In the genomic region with DNA sequence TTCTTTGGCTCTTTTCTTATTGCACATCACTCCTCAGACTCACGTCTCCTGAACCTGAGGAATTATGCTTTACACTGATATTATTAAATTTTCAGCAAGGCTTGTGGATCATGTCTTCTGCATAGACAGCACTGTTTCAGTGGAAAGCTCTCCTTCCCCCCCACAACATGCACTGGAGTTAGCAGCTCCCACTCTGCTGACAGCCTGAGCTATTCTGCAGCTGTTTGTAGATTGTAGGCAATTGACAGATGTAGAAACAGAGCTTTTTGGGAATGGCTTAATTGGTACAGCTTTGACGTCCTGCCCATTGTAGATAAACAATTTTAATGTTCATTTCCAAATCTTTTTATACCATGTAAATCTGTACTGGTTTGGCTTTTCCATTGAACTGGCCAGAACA, we compare ENCODE assay signal across 20 mouse cellular contexts.
DNase-seq lines count a peak whose midpoint lies in the region; ATAC-seq and TF ChIP-seq lines count a peak whose summit lies in the region.
"Had no signal": no experiment of that assay in that cellular context is flagged by ENCODE, and none has a peak within 500 bp of the region (broad histone marks: within the 10 kb centered on the region; RNA-seq: fewer than 3 reads in every experiment).

No protein-coding gene starts in this region.

- no peaks in the 10 kb centered on the region for H3K9me3 ChIP-seq in forebrain, embryonic 14.5 days (replicated peaks; ENCODE audit: control insufficient read depth, low read length)
- H3K9me3 ChIP-seq in forebrain, embryonic 12.5 days: no peaks in the 10 kb centered on the region
- no peaks in the 10 kb centered on the region for H3K9me3 ChIP-seq in midbrain, postnatal 0 days (ENCODE audit: low read length)
- no peaks in the 10 kb centered on the region for H3K9me3 ChIP-seq in midbrain, embryonic 10.5 days (replicated peaks)
- H3K9me3 ChIP-seq: embryonic facial prominence, embryonic 15.5 days; heart, embryonic 13.5 days; hindbrain, embryonic 12.5 days had no signal

- H3K4me1 ChIP-seq in forebrain, embryonic 14.5 days (ENCODE audit: control insufficient read depth, insufficient read depth, low read length): no peaks in the 10 kb centered on the region
- no peaks in the 10 kb centered on the region for H3K4me1 ChIP-seq in forebrain, embryonic 12.5 days
- no peaks in the 10 kb centered on the region for H3K4me1 ChIP-seq in midbrain, postnatal 0 days (ENCODE audit: insufficient read depth, low read length)
- no peaks in the 10 kb centered on the region for H3K4me1 ChIP-seq in midbrain, embryonic 10.5 days
- H3K4me1 ChIP-seq: embryonic facial prominence, embryonic 15.5 days; heart, embryonic 13.5 days; hindbrain, embryonic 12.5 days had no signal

- no peak overlapping the region for H3K27ac ChIP-seq in forebrain, embryonic 14.5 days (ENCODE audit: low read depth, low read length)
- H3K27ac ChIP-seq in forebrain, embryonic 12.5 days: no peak overlapping the region
- H3K27ac ChIP-seq in midbrain, postnatal 0 days (ENCODE audit: low read depth, low read length): 0 out of 2 replicates have a peak overlapping the region, but pooled peaks have one; percentile 43
- no peak overlapping the region for H3K27ac ChIP-seq in midbrain, embryonic 10.5 days (replicated peaks)
- H3K27ac ChIP-seq: embryonic facial prominence, embryonic 15.5 days; heart, embryonic 13.5 days; hindbrain, embryonic 12.5 days had no signal

- intact Hi-C loops in heart, postnatal 25 days (cut with DNase I): no loop called here

- TF ChIP-seq CTCF in midbrain, postnatal 0 days (IDR thresholded peaks at IDR 0.05): no peak

- ATAC-seq in forebrain, embryonic 14.5 days: no peak
- no peak for ATAC-seq in forebrain, embryonic 12.5 days (ENCODE audit: low FRiP score)
- ATAC-seq in midbrain, postnatal 0 days (ENCODE audit: low FRiP score): no peak
- ATAC-seq: hindbrain, embryonic 16.5 days; inflammation-experienced regulatory T-cells, adult 6 months had no signal

- no peak overlapping the region for H3K4me2 ChIP-seq in forebrain, embryonic 14.5 days (ENCODE audit: low read length)
- no peak overlapping the region for H3K4me2 ChIP-seq in forebrain, embryonic 12.5 days
- H3K4me2 ChIP-seq in midbrain, postnatal 0 days (ENCODE audit: low read depth, low read length, poor library complexity, severe bottlenecking): no peak overlapping the region
- H3K4me2 ChIP-seq: embryonic facial prominence, embryonic 15.5 days; heart, embryonic 13.5 days; hindbrain, embryonic 12.5 days had no signal

- 62% methylated on average over 2 of the region's 2 CpGs for WGBS in forebrain, embryonic 14.5 days
- 68% methylated on average over 2 of the region's 2 CpGs for WGBS in forebrain, embryonic 12.5 days
- WGBS in midbrain, postnatal 0 days: 60% methylated on average over 2 of the region's 2 CpGs
- 72% methylated on average over 2 of the region's 2 CpGs for WGBS in midbrain, embryonic 10.5 days

- no peaks in the 10 kb centered on the region for H3K27me3 ChIP-seq in forebrain, embryonic 14.5 days (replicated peaks; ENCODE audit: control insufficient read depth, insufficient read depth, low read length)
- no peaks in the 10 kb centered on the region for H3K27me3 ChIP-seq in forebrain, embryonic 12.5 days
- H3K27me3 ChIP-seq in midbrain, postnatal 0 days (ENCODE audit: insufficient read depth, low read length): no peaks in the 10 kb centered on the region
- no peaks in the 10 kb centered on the region for H3K27me3 ChIP-seq in midbrain, embryonic 10.5 days (ENCODE audit: low read depth, poor library complexity, severe bottlenecking)
- H3K27me3 ChIP-seq: embryonic facial prominence, embryonic 15.5 days; heart, embryonic 13.5 days; hindbrain, embryonic 12.5 days had no signal

- H3K36me3 ChIP-seq in forebrain, embryonic 14.5 days (ENCODE audit: control insufficient read depth, insufficient read depth, low read length): no peaks in the 10 kb centered on the region
- H3K36me3 ChIP-seq in forebrain, embryonic 12.5 days (replicated peaks): no peaks in the 10 kb centered on the region
- H3K36me3 ChIP-seq in midbrain, postnatal 0 days (ENCODE audit: insufficient read depth, low read length): no peaks in the 10 kb centered on the region
- H3K36me3 ChIP-seq in midbrain, embryonic 10.5 days: no peaks in the 10 kb centered on the region
- H3K36me3 ChIP-seq: embryonic facial prominence, embryonic 15.5 days; heart, embryonic 13.5 days; hindbrain, embryonic 12.5 days had no signal

- H3K9ac ChIP-seq in forebrain, embryonic 14.5 days (ENCODE audit: low read length): no peak overlapping the region
- H3K9ac ChIP-seq in forebrain, embryonic 12.5 days: no peak overlapping the region
- H3K9ac ChIP-seq in midbrain, postnatal 0 days (replicated peaks; ENCODE audit: low read length, poor library complexity, severe bottlenecking): no peak overlapping the region
- H3K9ac ChIP-seq: embryonic facial prominence, embryonic 15.5 days; heart, embryonic 13.5 days; hindbrain, embryonic 12.5 days had no signal

- peak; percentile 23 for DNase-seq in forebrain, embryonic 14.5 days (ENCODE audit: low spot score)
- DNase-seq in layer of hippocampus, adult 9-11 months: peak; percentile 6
- DNase-seq in layer of hippocampus, adult 8-10 months (ENCODE audit: low spot score in 2 of 2): no peak
- no peak for DNase-seq in midbrain, postnatal 0 days (ENCODE audit: low spot score)
- no peak for DNase-seq in midbrain, embryonic 10.5 days (ENCODE audit: low spot score)
- no peak for DNase-seq in heart, postnatal 25 days (ENCODE audit: low spot score)
- DNase-seq: adrenal gland, postnatal 10 days; cerebellum, adult 18-20 months; cerebellum, adult 9-11 months; cerebellum, postnatal 36 days; gastrocnemius, postnatal 36 days; heart, adult 11 months; heart, postnatal 4 days had no signal

- no peak overlapping the region for H3K4me3 ChIP-seq in forebrain, embryonic 14.5 days (ENCODE audit: low read depth, low read length)
- H3K4me3 ChIP-seq in forebrain, embryonic 12.5 days (replicated peaks): no peak overlapping the region
- no peak overlapping the region for H3K4me3 ChIP-seq in midbrain, postnatal 0 days (ENCODE audit: low read depth, low read length)
- no peak overlapping the region for H3K4me3 ChIP-seq in midbrain, embryonic 10.5 days
- H3K4me3 ChIP-seq: embryonic facial prominence, embryonic 15.5 days; erythroblast, embryonic 14.5 days; heart, embryonic 13.5 days; hindbrain, embryonic 12.5 days had no signal

Comparison
In these comparisons a context has a peak if more than half of its experiments do, and no peak if none do; other contexts are left out.
1. DNase-seq: peak in forebrain, embryonic 14.5 days (single experiment) and layer of hippocampus, adult 9-11 months (single experiment); none in layer of hippocampus, adult 8-10 months (0 of 2), midbrain, postnatal 0 days (single experiment), midbrain, embryonic 10.5 days (single experiment) and heart, postnatal 25 days (single experiment).